Mouse (Mus musculus) fibroblast of lung, adult 2 months (primary cell): ENCODE results near the gene Hand2.

Experiments
- DNase-seq: peaks from one replicate; pipeline ENCODE4 v3.0.0-alpha.2; 2011; ENCODE audit warnings: low read depth

The Hand2 gene

DNA sequence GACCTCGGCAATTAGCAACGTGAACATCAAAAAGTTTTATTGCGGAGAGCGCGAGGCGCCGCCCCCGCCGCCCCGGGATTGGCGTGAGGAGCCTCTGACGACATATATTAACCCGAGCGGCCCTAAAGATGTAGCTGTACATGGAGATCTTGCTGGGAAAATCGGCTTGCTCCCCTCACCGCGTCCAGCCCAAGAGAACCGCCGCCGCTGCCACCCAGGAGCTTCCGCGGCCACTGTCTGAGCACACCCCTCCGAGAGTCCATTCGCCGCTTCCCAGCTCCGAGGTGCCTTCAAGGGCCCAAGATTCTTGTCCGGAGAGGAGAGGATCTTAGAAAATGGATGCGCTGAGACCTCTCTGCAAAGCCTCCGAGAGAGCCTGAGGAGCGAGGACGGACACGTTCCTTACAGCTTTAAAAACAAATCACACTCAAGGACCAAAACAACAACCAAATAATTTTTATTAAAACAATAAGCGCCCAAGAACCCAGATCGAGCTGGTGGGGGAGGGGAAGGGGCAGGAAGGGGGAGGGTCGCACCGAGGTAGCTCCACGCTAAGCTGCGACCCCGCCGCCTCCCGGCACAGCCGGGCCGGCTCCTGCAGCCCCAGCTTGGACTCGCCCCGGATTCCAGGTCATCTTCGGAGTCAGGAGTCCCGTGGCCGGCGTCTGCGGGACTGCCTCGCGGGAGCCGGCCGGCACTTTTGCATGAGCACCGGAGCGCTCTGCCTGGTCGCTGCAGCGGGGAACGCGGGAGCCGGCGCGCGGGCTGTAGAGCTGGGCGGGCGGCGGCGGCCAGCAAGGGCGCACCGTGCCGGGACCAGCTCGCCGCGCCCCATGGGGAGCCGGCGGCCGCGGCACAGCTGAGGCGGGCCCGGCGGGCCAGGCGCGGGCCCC, at the start of gene Hand2:
Gene Hand2 (plus strand): TSS at position 133 of the 893 bp plus-strand sequence.
- no peak for DNase-seq

DNA sequence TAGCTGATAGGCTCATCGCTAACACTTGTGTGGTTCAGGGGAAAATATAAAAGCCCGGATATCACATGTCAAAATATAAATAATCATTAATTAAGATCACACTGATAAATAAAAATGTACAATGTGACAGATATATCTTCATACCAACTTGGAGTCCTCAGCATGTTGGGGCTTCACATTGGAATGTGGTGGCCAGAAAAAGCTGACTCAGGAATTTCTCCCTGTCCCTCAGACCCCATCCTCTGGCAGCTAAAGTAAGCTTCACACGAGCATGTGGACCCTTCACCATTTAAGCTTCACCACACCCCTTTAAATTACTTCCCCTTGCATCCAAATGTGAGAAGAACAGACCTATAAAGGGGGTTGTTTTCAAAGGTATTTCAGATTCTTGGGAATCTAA, 47.7 kb upstream of the Hand2 start:
- no peak for DNase-seq

DNA sequence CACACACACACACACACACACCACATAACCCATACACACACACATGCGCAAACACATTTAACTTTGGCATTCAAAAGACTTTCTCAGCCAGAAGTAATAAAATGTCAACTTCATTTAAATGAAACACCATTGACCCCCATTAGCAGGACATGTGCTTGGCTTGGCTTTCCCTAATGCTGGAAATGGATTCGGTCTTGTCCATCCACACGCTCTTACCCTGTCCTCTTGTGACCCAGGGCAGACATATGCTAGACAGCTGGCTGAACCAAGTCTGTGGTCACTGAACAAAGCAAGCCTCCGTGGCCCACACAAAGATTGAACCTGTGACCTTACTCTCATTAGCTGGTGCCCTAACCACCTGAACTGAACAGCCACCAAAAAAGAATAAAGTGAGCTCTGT, 27.3 kb upstream of the Hand2 start:
- no peak for DNase-seq

GRCm38 (mm10) chr8:57303513-57303912, 17.3 kb upstream of the Hand2 start:
- no peak for DNase-seq

DNA sequence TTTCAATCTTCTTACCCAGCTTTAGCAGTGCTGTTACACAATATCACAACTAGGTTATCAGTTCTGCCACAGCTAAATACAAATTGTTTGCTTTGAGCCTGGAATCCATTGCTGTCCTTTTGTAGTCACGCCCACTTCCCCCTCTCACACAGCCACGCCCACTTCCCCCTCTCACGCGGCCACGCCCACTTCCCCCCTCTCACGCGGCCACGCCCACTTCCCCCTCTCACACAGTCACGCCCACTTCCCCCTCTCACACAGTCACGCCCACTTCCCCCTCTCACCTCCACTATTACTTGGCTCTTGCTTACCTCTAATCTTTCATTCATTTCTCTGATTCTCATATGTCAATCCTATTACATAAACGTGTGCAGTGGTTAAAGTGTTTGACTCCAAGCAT, 15.8 kb upstream of the Hand2 start:
- DNase-seq, result no peak

DNA sequence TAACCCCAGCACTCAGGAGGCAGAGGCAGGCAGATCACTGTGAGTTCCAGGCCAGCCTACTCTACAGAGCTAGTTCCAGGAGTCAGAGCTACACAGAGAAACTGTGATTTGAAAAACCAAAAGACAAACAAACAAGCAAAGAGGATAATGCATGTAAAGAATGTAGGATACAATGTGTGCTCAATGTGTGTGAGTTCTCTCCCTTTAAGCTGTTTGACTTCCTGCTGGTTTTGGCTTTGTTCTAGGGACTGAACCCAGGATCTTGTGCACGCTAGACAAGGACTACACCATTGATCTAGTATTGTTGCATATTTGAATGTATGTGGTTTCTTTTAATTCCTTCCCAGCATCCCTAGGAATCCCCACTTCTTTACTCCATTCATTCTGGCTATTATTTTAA, 14.3 kb upstream of the Hand2 start:
- no peak for DNase-seq

- DNase-seq, result no peak
These were observed 10.8 kb upstream of the Hand2 start for GRCm38 (mm10) chr8:57309844-57310485.

GRCm38 (mm10) chr8:57312031-57312981, 8.5 kb upstream of the Hand2 start:
- no peak for DNase-seq

DNA sequence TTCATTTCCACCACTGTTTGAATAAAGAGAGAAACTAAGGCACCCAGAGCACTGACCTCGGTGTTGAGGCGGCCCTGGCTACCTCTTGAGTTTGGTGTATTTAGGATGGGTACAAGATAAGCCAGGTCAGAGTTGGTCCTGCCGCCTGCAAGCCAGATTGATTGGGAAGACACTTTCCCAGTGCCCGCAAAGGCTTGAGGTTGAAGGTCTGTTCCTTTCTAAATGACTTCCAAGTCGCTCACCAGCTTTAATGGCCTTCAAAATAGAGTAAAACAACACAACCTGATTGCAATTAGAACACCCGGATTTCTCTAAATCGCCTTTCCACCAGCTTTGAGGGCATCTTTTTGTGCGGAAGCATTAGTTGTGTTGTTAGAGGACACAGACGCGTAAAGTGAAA, 7.2 kb upstream of the Hand2 start:
- DNase-seq, result no peak

DNA sequence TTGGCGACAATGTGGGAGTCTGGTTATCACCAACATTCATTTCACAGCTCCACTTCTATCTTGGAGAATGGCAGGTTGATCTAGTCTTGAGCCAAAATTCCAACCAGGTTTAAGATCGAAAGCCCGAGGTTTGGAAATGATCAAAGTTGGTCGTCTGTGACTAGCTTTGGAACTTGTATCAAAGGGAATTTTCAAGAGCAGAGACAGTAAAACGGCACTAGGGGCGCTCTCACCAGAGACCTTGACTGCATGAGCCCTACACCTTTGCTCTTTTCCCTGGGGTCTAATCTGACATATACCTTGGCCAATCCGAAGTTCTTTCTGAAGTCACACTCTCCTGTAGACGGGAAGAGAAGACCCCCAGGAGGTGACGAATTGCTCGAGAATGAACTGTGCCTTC, 6.6 kb upstream of the Hand2 start:
- no peak for DNase-seq

GRCm38 (mm10) chr8:57315471-57315870, 5.3 kb upstream of the Hand2 start:
- DNase-seq, result no peak

DNA sequence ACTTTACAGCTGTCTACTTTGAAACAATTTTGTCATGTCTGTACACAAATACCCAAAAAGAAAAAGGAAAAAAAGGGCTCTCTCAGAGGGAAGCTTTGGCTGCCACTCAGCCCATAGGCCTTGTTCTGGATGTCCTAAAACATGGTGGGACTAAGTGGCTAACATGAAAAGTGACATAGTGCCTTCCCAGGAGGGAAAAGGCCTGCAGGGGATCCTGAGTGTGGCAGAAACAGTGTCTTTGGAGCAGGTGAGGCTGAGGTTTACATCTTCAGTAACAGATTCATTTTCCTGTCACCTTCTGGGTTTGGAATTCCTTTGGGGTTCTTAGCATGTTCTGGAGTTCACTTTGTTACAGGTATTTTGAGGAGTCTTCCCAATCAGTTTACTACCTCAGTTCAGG, 3.7 kb upstream of the Hand2 start:
- DNase-seq, result no peak

DNA sequence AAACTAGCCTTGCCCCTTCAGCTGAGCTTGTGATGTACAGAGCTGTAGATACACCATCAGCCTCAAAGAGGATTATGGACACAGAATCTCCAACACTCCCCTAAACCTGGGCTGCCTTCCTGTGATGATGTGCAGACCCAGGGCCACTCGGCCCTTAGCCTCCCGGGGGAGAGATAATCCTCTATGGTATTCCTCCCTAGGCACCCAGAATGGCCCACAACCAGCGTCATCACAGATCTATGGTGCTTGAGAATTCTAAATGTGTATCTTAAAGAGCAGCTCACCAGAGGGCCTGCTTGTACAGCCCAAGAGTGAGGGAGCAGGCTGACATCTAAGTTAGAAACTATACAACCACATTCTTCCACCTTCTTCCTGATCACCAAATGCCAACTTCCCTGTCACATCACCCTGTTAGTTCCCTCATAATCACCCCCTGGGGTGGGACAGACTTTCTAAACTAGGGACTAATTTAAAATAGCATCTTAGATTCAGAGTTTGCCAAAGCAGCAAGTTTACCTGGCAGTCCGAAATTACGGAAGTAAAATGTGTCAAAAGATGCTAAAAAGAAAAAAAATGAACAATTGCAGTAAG, 2.8 kb upstream of the Hand2 start:
- DNase-seq, result no peak

- no peak for DNase-seq
These were observed 1.4 kb upstream of the Hand2 start for GRCm38 (mm10) chr8:57319092-57319980.

DNA sequence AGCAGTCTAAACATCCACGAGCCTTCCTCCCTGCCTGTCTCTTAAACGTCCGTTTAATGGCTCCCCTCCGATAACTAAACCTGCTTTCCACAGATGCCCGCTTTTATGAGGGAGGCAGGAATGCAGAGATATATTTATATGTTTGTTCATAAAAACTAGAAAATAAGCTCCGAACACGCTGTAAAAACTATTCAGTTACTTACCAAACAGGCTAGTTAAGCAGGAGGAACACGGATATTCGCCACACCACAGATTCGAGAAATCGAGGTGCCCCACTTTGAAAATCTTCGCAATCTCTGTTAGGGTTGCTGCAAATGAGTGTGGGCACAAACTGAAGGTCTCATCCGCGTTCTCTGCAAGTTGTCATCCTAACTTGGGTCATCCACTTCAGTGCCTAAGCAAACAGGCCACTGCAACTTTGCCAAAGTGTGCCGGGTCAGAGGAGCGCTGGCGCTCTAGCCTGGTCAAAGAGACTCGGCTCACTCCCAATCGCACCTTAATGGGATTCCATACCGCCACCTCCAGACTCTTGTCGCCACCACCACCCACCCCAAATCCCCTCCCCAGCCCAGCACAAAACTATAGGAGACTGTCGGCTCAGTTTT, 700 bp upstream of the Hand2 start:
- no peak for DNase-seq

DNA sequence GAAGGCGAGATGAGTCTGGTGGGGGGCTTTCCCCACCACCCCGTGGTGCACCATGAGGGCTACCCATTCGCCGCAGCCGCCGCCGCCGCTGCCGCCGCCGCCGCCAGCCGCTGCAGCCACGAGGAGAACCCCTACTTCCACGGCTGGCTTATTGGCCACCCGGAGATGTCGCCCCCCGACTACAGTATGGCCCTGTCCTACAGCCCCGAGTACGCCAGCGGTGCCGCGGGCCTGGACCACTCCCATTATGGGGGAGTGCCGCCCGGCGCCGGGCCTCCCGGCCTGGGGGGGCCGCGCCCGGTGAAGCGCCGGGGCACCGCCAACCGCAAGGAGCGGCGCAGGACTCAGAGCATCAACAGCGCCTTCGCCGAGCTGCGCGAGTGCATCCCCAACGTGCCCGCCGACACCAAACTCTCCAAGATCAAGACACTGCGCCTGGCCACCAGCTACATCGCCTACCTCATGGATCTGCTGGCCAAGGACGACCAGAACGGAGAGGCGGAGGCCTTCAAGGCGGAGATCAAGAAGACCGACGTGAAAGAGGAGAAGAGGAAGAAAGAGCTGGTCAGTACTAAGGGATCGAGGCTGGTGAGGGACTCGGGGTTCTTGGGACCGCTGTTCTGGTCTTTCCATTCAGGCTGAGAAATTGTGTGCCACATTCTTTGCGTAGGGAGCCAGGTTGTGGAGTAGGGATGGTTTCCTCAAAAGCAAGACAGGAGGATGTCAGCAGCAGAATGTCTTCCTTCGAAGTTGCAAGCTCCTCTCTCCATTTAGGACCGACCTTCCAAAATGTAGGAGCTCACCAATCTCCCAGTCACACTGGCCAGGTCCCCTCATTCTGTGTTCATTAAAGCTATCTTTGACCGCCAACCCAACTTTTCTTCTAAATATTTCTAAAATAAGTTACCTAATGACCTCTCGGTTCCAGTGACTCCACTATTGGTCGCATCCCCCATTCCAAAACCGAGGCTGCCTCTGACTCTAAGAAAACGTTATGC, 1.4 kb downstream of the Hand2 start:
- DNase-seq, result no peak

GRCm38 (mm10) chr8:57322961-57323941, 2.5 kb downstream of the Hand2 start:
- no peak for DNase-seq

GRCm38 (mm10) chr8:57324091-57324490, 3.3 kb downstream of the Hand2 start:
- no peak for DNase-seq
